Mouse (Mus musculus) cortical plate, adult 2 months (tissue): ENCODE measurements around the gene Epha6. TPM values are rescaled to one million over a fixed set of nuclear protein-coding genes. Genes with fewer than 3 reads are reported as not detected.
"Not testable (repeated sequence)": the region's sequence is repeated elsewhere in the genome, so short reads cannot be mapped to it uniquely, and the experiment has no call there.

Experiments used
- H3K27ac ChIP-seq: fragments of 200-500 bp; 2 replicates; pipeline ENCODE4 v1.5.1; 2012; ENCODE audit warnings: low read length, control low read depth, inconsistent platforms; ENCODE audit not compliant: insufficient read depth
- H3K4me1 ChIP-seq: fragments of 200-500 bp; 2 replicates; pipeline ENCODE4 v1.6.1; 2011; ENCODE audit warnings: low read length; ENCODE audit not compliant: control insufficient read depth, insufficient read depth
- H3K4me3 ChIP-seq: fragments of 200-500 bp; 2 replicates; pipeline ENCODE4 v1.5.1; 2011; ENCODE audit warnings: mild to moderate bottlenecking, low read length, control low read depth; ENCODE audit not compliant: insufficient read depth
- CTCF ChIP-seq: fragments of 200-500 bp; IDR thresholded peaks from 2 replicates; pipeline ENCODE4 v1.5.1; 2011; ENCODE audit warnings: mild to moderate bottlenecking, control low read depth, low read length; ENCODE audit not compliant: insufficient read depth; ENCODE audit errors: extremely low read depth
- POLR2A ChIP-seq: fragments of 200-500 bp; IDR thresholded peaks from 2 replicates; pipeline ENCODE4 v1.6.1; 2011; ENCODE audit warnings: mild to moderate bottlenecking, low read length, control low read depth; ENCODE audit not compliant: insufficient read depth; ENCODE audit errors: extremely low read depth
- polyA plus RNA-seq: library from polyadenylated mRNA; depleted of rRNA; stranded (reverse); fragments of >200 nt; gene quantifications from 2 replicates; pipeline ENCODE4 v1.2.3, GENCODE M21; 2012

Gene Epha6
- polyA plus RNA-seq, 1 experiment = 8.5 TPM

DNA sequence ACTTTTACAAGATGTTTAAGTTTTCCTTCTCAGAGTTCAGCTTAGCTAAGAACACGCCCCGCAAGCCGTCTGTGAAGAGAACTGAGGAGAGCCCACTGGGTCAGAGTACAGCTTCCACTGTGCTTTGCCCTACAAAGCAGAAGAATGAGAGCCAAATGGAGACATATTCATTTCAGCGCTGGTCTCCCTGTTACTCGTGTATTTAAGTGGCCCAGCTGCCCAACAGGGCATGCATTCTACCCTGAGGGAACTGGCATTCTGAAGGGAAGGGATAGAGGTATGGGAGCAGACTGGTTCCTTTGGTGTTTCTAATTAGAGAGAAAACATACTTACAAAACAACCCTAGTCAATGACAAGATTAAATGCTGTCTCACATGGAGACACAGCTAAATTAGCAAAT lies 772.9 kb downstream of the Epha6 start:
- H3K27ac ChIP-seq = no peak overlapping the region
- TF ChIP-seq POLR2A (no peak), CTCF (no peak)
- H3K4me1 ChIP-seq = no peaks in the 10 kb centered on the region; the same call in 1 of the 2 replicates
- H3K4me3 ChIP-seq = no peak overlapping the region

DNA sequence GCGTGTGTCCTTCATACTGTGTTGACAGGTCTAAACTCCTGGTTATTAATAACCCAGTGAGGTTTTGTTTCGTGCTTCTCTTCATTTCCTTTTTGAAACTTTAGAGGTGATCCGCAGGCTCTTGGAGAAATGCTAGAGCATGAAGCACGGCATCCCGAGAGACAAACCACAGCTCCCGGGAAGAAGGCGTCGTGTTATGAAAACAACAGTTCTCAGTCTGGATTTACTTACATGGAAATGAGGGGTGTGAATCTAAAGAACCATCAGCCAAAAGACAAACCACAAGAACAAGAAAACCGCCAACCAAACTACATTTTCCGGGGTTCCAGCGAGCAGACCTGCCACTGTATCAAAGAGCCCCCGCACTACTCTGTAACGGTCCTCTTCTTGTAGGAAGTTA lies 775.7 kb downstream of the Epha6 start:
- TF ChIP-seq CTCF (no peak), POLR2A (no peak)
- Histone ChIP-seq H3K27ac (no peak overlapping the region), H3K4me1 (no peaks in the 10 kb centered on the region), H3K4me3 (no peak overlapping the region)

DNA sequence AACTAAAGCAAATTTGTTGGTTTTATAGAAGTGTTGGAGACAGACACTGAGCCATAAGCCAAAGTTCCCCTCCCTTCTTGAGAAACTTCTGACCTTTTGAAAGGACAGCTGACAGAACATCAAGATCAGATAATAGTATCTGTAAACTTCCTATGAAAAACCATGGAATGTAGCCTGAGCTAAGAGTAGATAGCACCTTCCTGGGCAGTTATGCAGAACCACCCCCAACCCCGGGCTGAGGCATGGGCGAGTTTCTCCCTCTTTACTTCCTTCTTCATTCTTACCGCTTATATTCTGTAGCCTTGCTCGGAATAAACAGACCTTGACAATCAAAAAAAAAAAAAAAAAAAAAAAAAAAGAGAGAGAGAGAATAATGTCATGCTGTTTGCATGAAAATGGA lies 805.5 kb downstream of the Epha6 start:
- H3K27ac ChIP-seq, H3K4me1 ChIP-seq, H3K4me3 ChIP-seq: not testable (repeated sequence)

DNA sequence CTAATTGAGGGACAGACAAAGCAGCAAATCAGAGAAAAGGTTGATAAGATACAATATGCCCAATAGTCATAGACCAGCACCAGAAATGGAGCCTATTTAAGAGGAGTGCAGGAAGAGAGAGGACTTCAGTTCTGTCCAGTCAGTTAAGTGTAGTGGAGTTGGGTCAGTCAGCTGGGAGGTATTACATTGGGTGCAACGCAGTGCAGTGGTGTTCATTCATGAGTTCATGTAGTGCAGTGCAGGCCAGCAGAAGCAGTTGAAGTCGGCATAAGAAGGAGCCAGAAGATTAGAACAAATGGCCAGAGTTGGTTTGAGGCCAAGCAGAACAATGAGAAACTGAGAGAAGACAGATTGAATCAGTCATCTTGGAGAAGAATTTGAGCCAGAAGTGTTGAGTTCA lies 833.0 kb downstream of the Epha6 start:
- H3K4me1 ChIP-seq = no peaks in the 10 kb centered on the region; the same call in 1 of the 2 replicates
- H3K4me3 ChIP-seq = no peak overlapping the region
- no peak for TF ChIP-seq CTCF
- TF ChIP-seq POLR2A = no peak
- H3K27ac ChIP-seq = no peak overlapping the region

DNA sequence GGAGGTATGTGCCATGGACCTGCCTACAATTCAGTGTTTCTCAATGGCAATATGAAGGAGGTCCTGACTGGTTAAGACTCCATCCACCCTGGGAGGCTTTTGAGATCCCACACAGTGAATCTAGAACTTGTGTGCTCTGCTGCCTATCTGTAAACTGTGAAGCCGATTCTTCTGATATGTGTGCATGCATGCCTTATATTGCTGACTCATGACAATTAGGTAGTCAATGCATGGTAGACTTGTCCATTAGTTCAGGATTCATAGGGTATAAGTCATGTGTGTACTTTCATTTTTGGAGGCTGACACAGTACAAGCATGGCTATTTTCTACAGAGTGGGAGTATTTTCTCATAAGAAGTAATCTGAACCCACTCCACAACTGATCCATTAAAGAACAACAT lies 834.9 kb downstream of the Epha6 start:
- H3K4me1 ChIP-seq = no peaks in the 10 kb centered on the region; the same call in 1 of the 2 replicates
- no peak for TF ChIP-seq POLR2A
- TF ChIP-seq CTCF = no peak
- H3K4me3 ChIP-seq = no peak overlapping the region
- H3K27ac ChIP-seq = peak overlapping the region; percentile 37; the same call in 1 of the 2 replicates

DNA sequence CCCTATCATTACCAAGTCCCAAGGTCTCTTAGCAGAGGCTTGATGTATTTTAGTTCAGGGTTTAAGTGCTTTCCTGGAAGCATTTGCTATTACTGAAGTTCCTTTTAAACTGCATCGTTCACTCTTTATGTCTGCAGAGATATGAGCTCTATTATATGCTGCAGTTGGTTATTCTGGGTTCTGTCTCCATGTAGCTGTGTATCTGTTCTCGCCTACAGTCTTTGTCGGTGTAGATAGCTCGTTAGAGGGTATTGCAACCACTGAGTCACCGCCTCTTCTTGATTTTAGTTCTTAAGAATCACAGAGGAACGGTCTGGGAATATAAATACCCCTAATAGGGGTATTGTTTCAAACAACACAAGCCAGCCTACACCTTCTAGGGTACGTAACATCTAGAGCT lies 835.4 kb downstream of the Epha6 start:
- no peak overlapping the region for H3K4me3 ChIP-seq
- no peaks in the 10 kb centered on the region; the same call in 1 of the 2 replicates for H3K4me1 ChIP-seq
- TF ChIP-seq POLR2A (no peak), CTCF (no peak)
- peak overlapping the region; percentile 37; the same call in 1 of the 2 replicates for H3K27ac ChIP-seq

DNA sequence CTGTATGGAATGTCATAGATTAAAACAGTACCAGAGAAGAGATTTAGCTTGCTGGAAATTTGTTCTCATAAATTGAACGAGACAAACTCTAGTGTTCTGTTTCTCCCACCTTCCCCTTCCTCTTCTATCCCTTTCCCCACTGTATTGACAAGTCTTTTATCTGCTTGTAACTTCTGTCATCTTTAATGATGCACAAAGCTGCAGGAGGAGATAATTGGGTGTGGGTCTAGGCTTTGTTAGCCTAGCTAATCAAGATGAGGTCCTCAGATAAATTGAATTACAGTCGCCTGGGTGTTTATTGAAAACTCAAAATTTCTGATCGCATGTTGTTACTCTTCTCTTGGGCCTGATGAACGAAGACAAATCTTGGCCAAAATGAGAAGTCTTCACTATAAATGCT lies 844.5 kb downstream of the Epha6 start:
- H3K4me1 ChIP-seq = no peaks in the 10 kb centered on the region
- no peak overlapping the region for H3K27ac ChIP-seq
- TF ChIP-seq POLR2A (no peak), CTCF (no peak)
- no peak overlapping the region for H3K4me3 ChIP-seq

DNA sequence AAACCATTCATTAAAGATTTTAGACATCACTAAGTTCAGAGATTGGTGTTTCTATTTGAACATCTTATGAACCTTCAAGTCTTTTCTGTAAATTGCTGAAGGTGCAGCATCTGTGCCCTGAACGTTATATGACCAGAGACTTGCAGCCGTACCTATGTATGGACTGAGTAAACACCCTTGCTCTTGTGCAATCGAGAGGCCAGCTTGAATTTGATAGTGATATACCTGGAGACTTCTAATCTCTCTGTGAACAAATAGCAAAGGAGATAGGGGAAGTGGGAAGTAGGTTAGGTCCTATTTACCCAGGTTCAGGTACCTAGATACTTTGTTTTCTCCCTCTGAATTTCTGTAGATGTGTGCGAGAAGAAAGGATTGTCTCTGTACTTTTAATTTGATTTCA lies 854.4 kb downstream of the Epha6 start:
- no peak overlapping the region for H3K4me3 ChIP-seq
- H3K27ac ChIP-seq = no peak overlapping the region
- TF ChIP-seq POLR2A = no peak
- TF ChIP-seq CTCF = no peak
- no peaks in the 10 kb centered on the region for H3K4me1 ChIP-seq

DNA sequence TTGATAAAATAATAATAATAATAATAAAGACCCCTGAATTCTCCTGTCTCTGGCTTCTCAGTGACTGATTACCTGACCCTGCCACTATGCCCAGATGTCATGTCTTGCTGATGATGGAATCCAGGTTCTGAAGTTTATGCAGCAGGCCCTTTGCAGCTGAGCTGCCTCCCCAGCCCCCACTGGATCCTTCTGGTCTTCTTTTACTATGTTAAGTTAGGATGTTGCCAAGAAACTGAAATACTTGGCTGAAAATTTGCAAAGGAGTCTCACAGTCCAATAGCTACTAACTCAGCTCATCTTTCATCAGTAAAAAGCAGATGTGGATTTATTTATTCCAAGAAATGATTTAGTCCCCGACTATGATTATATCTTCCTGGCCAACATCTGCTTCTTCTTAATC lies 861.7 kb downstream of the Epha6 start:
- TF ChIP-seq CTCF = no peak
- H3K27ac ChIP-seq = no peak overlapping the region
- H3K4me1 ChIP-seq = no peaks in the 10 kb centered on the region
- H3K4me3 ChIP-seq = no peak overlapping the region

DNA sequence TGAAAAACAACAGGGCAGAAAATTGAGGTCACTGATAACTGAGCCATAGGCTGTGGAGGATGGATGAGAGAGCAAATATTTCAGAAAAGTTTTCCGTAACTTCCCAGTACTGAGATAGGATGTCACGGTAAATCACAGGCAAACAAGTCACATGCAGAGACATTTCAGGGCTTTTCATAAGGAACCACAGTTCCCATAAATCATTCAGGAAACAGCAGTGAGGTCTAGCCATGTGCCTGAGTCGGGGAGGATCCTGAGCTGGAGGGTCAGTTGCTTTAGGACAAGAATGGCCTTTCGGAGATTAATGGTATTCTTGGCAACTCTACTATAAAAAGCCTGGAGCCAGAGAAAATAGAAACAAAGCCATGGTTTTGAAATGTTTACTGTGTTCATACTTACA lies 889.8 kb downstream of the Epha6 start:
- H3K27ac ChIP-seq = no peak overlapping the region
- TF ChIP-seq CTCF = no peak
- TF ChIP-seq POLR2A = no peak
- no peaks in the 10 kb centered on the region for H3K4me1 ChIP-seq
- no peak overlapping the region for H3K4me3 ChIP-seq

DNA sequence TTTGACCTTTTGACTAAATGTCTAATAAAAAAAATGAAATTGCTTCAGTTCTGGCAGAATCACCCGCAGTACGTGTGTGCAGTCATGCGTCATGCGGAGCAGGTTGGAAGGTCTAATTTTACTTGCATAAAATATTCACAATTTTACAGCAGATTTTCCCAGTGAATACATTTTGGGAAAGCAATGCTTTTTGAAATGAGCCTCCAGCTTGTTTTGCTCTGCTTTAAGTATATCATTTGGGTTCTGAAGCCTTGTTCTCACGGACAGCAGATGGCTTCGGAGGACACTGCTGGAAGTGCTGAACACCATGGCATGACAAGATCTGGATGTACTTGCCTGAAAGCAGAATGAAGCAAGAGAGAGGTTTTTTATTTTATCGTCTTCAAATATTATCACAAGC lies 912.1 kb downstream of the Epha6 start:
- Histone ChIP-seq H3K4me1 (no peaks in the 10 kb centered on the region), H3K4me3 (no peak overlapping the region), H3K27ac (no peak overlapping the region)
- TF ChIP-seq CTCF = no peak
- no peak for TF ChIP-seq POLR2A
